Mouse (Mus musculus) heart, adult 11 months (tissue): Measurements from ENCODE around the gene Wdr72.

Source experiments
- DNase-seq: peaks from one replicate; pipeline ENCODE4 v3.0.0; 2022

The Wdr72 gene

DNA sequence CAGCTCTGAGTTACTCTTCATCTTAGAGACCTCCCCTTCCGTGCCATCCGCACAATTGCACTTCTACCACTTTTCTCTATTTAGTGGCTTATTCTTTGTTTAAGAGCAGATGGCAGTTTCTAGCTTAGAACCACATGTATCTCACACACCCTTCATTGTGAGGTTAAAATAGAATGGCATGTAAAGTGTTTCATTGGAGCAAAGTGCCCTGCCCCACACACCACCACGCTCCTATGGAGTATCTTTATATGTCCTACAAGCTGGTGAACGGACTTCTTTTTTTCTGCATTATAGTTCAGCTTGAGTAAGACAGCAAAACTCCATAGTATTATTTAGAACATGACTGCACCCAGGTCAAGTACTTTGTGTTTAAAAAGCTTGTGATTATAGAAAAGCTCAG, 137.9 kb downstream of the Wdr72 start:
- DNase-seq = no peak

DNA sequence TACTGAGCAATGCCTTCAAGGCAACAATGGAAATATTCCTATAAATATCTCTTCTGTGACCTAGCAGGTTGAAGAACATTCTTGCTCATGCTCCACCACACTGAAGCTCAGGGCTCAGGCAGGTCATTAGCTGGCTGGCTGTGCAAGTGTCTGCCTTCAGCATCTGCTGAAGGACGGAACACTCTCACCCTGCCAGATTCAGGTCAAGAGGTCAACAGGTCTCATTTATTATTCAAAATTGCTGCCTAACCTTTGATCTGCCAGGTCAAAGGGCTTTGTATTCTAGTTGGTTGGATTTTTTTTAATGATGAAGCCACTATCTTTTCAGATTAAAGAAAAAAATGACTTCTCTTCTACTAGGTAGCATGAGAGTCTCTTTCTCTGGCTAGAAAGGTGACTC, 139.3 kb downstream of the Wdr72 start:
- no peak for DNase-seq

DNA sequence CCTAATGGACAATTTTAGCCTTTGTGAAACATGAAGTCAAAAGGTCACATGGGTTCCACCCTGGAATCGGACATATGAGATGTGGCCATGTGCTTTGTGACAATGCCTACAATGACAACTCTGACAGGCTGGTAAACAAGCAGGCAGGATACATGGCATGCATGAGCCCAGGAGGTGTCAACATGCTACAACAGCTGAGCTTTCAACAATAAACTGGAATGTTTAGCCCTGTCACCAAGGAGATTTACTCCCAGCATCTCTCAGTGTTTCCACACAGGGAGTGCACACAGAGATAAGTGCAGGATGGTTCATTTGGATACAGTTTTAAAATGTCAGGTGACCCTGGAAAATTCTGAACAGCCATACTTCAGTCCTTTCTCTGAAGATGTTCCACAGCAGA, 140.4 kb downstream of the Wdr72 start:
- no peak for DNase-seq

DNA sequence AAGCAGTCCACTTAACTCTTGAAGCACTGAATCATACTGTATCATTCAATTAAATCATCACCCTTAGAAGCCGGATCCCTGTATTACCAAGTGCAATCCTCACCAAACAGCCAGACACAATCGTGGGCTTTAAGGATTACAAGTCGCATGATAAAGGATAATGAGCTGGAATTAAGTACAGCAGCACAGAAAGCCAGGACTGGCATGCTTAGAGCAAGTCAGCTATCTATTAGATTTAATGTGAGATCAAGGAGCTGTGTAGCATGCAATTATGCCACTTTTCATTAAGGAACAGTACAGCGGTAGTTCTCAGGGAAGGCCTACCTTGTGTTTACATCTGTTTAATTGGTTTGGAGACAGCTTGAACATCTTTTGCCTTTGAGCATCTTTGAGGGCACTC, 148.2 kb downstream of the Wdr72 start:
- no peak for DNase-seq

DNA sequence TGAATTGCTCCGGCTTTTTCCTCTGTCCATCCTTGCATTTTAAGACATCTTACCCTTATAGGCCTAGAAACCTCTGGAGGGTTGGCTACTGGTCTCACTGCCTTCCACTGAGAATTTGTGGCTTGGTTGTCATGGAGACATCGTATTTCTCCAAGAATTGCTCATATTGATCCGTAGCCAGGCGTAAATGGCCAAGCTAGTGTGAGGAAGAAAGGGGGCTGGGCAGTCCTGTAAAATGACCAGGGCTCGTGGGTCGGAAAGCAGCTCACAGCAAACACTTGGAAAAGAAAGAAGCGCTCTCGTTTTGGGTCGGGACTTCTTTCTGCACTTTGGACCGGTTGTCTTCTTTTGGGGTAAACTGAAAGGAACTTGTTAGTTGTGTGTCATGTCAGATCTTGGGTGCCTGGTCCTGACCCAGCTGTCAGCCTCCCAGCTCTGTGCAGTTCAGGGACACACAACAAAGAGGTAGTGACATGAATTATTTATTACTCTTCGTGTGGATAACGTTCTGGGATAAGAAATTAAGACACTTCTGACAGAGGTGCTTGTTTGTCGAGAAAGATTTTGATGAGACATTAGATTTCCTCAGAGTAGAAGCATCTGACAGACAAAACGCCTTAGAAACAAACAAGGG, 167.7 kb downstream of the Wdr72 start:
- DNase-seq = no peak

DNA sequence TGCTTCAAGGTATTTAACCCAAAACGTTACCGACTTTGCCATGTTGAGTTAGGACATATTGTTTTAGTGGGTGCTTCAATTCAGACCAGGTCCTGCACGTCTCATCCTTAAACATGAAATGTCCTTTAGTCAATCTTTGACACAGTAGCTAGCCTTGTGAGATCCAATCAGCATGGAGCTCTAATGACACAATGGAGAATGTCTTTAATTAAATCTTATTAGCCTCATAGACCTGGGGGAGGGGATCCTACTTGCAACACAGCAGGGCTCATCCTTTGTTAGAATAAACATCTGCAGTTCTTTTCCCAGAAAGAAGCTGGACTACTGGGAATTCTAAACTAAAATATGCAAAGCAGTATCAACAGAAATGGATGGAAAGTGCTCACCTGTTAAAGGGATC, 171.9 kb downstream of the Wdr72 start:
- no peak for DNase-seq

DNA sequence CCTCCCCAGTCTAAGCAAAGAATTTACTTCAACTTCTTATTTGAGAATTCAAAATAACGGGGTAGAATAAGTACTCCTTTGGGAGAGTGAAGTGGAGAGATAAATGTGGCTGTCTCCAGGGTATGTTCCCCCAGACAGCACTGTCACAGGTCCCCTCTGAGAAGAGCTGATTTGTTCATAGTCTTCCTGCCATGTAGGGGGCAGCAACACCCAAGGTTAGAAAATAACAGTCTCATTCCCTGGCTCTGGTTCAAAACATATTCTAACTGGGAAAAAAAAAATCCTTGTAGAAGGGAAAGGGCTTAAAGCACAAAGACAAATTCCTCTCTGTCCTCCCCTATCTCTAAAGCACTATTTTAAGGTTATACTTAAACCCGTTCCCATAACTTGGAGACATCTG, 176.1 kb downstream of the Wdr72 start:
- no peak for DNase-seq

DNA sequence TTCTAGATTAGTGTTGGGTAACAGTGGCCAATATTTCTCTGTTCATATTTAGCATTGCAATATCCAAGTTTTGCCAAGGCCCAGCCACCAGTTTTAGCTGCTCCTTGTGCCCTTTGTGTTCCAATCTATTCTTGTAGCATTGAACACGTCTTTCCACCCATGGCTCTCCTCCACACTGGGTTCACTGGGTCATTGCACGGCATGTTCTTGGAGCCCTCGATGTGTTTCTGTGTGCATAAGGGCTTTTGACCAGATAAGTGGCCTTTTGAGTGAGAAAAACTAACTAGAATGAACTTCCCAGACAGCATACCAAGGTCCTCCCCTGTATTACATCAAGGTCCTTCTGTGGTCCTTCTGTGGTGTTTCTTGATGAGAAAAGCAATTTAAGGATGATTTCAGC, 184.3 kb downstream of the Wdr72 start:
- no peak for DNase-seq

DNA sequence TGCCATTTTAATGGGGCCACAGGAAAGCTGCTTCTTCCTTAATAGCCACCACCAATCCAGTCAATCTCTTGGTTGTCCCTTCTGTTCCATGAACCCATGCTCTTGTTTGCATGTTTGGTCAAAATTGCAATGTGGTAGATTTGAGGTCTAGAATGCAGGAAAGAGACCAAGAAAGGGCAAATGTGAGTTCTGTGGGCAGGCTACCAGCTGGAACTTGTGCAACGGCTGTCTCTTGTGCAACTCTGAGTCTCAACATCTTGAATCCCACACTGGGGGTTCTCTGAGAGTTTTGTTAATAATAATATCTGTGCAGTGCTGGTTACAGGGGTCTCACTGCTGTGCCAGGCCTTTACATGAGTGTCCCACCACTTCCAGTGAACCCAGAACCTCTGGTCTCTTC, 208.6 kb downstream of the Wdr72 start:
- DNase-seq = no peak

DNA sequence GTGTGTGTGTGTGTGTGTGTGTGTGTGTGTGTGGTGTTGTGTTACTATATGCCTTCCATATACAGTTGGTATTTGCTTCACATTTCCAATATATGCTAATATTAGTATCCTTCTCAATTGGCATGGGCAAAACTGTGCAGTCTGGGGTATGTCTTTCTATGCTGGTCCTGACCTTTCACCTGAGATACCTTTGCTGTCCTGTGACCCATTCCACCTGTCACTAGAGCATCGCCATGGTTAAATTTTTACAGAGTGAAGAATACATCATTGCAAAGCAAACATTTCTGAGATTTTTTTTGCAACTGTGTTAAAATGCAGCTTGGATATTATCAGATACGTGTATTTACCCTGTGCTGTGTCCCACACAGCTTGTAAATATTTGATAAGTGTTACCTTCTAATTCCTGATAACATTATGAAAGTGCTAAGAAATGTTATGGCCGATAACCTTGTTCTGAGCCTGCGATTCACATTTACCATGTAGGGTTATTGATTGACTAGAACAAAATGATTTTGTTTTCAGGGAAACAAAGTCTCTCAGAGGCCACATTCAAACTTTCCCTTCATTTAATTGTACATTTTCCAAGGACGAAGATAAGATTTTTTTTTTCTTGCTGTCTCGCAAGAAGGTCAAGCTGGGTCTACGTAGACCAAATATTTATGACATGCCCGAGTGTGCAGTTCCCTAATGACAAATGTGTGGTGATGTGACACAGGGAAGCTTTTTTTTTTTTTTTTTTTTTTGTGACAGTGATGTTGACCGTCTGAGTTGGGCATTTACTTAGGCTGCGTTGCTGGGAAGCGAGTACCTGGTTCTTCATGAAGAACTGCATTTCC, 214.2 kb downstream of the Wdr72 start:
- DNase-seq = no peak

DNA sequence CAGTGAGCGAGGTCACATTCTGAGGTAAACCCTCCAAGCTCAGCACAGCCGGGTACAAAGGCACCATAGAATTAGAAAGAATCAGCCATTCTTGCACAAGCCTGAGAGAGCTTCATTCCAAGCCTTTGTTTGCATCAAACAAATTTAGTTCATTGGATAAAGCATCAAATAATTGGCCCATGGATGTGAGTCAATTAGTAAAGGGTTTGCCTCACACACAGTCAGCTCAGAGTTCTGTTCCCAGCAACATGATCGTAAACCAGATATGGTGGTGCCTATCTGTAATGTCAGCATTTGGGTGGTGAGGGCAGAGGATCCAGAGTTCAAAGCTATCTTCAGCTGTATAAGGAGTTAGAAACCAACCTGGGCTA, 214.8 kb downstream of the Wdr72 start:
- no peak for DNase-seq

DNA sequence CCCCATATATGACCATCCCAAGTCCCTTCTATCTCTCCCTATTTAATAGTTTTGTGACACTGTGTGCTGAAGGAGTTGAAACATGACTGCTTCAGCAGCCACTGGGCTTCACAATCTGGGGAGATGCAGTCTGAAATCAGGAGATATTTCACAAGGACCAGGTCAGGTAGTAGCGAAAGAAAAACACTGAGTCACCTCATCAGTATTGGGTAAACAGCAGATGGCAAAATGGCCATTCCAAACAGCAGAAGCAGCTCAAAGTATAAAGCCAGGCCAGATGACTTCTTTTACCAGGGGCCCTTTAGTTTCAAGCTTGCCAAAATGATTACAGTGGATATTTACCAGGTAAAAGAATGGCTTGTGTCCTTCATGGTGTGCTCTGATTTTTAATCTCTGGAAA, 215.8 kb downstream of the Wdr72 start:
- no peak for DNase-seq

DNA sequence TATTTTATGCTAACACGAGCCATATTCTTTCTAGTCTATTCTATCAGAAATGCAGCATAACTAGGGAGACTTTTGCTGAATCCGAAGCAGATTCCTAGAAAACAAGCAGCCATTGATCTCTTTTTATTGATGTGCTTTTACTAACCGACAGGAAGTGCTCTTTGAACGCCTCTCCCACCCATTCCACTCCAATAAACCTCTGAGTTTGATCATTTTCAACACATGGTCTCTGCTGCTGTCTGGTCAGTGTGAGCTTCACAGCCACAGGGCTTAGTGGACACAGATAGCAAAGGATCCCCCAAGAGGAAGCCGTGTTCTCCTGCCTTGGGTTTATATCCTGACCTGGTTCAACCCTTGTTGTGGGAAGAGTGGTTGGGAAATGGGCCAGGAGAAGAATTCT, 218.7 kb downstream of the Wdr72 start:
- no peak for DNase-seq

DNA sequence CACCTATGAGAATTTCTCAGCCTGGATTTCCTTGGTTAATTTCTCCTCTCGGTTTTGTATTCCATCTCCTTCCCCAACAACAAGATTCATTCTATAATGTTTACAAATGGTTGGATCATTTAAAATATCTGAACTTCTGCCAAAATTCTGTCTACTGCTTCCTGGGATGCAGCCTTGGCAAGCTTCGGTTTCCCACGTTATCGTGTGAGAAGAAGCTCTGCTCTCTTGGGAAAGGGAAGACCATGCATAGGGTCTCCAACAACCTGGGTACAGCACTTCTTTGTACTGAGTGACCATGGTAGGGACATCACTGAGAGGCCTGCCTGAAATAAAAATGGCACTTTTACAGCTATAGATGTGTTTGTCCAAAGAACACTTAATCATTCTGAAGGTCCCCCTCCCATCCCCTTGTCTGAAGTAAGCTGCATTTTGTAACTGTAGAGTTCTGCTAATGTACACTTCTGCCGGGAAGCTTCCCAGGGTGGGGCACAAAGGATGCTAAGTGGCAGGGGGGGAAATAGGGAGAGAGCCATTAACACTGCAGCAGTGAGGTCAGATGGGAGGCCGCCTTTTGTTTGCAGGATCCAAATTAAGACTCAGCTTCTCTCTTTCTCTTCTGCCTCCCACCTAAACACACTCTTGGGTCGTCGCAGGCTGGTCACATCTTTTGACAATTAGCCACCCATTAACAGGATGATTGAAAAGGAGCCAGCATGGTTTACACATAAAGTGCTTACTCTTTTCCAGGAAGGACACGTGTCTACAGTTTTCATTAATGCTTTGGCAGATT, 220.7 kb downstream of the Wdr72 start:
- DNase-seq = no peak

DNA sequence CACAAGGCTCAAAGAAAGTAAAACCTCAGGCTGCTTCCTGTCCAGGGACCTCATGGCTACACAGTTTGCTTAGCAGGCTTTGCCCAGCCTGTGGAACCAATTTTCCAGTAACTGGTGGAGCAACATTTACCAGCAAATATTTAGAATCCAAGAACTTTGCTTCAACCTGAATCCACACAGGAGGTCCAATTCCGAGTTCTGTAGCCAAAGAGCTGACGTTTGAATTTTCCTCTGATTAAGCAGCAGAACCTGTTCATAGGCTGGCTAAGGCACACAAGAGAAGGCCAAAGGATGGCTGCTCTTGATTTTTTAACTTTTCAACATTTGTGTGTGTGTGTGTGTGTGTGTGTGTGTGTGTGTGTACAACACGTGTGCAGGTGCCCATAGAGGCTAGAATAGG, 222.2 kb downstream of the Wdr72 start:
- DNase-seq = no peak
